Mouse (Mus musculus): Measurements from ENCODE around the gene Ube2cbp.

DNA sequence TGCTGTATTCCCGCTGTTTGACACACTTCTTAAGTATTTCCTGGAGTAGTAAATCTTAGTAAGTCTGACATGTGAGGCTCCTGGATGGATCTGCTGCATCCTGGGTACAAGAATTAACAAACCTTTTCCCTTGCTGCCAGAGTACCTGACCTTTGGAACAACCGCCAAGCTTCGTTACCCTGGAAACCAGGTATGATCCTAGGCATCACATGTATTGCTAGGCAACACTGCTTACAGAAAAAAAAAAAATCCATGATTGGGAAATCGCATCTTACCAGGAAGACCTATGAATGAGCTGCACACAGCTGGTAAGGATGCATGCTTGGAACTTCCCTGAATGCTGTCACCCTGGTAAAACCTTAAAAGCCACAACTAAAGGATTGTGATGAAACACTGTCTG lies 22.5 kb downstream of the Ube2cbp start:
- TF ChIP-seq ZKSCAN1 (IDR thresholded peaks at IDR 0.05; ENCODE audit: borderline replicate concordance, low read depth, low read length) = no peak
- no peak for TF ChIP-seq CTCF (conservative IDR thresholded peaks at IDR 0.05 in 1 of 2, IDR thresholded peaks at IDR 0.05 in 1 of 2; ENCODE audit: low read depth in 2 of 2, low read length in 2 of 2)
- no peak for TF ChIP-seq MAZ (IDR thresholded peaks at IDR 0.05; ENCODE audit: low read depth, low read length)
- TF ChIP-seq NRF1 (IDR thresholded peaks at IDR 0.05; ENCODE audit: low read depth, low read length) = no peak
- TF ChIP-seq BHLHE40 (IDR thresholded peaks at IDR 0.05; ENCODE audit: low read depth, low read length) = no peak
- TF ChIP-seq ZC3H11A (IDR thresholded peaks at IDR 0.05; ENCODE audit: low read depth, low read length) = no peak
- TF ChIP-seq ZNF384 (IDR thresholded peaks at IDR 0.05; ENCODE audit: low read depth, low read length) = no peak
- TF ChIP-seq POLR2A (IDR thresholded peaks at IDR 0.05; ENCODE audit: low read depth, low read length) = no peak
- no peak for TF ChIP-seq ETS1 (conservative IDR thresholded peaks at IDR 0.05; ENCODE audit: low read depth, low read length)
- TF ChIP-seq USF2 (conservative IDR thresholded peaks at IDR 0.05; ENCODE audit: low read depth, low read length) = no peak
- no peak for TF ChIP-seq HCFC1 (IDR thresholded peaks at IDR 0.05; ENCODE audit: low read depth, low read length)
- no peak for TF ChIP-seq EP300 (IDR thresholded peaks at IDR 0.05; ENCODE audit: low read length)

Measured in CH12.LX (cell line).